Mouse (Mus musculus): ENCODE results near the gene Tmem51.

Gene Tmem51

GRCm38 (mm10) chr4:142081631-142082283 is 2.3 kb downstream of the Tmem51 start:
- DNase-seq (ENCODE audit: low spot score in 2 of 2): peak in 1 of 2 experiments; percentile 47

- peak; percentile 82 to 83 for DNase-seq (ENCODE audit: low spot score in 2 of 2)
Measured at GRCm38 (mm10) chr4:142080901-142081630, 3.0 kb downstream of the Tmem51 start.

- no peak for DNase-seq (ENCODE audit: low spot score in 2 of 2)
Measured at GRCm38 (mm10) chr4:142080487-142080767, 3.7 kb downstream of the Tmem51 start.

- DNase-seq (ENCODE audit: low spot score in 2 of 2): no peak
Measured at GRCm38 (mm10) chr4:142079629-142080486, 4.2 kb downstream of the Tmem51 start.

GRCm38 (mm10) chr4:142077572-142078271 is 6.4 kb downstream of the Tmem51 start:
- DNase-seq (ENCODE audit: low spot score in 2 of 2): peak; percentile 56 to 58

GRCm38 (mm10) chr4:142076883-142077282 is 7.2 kb downstream of the Tmem51 start:
- no peak for DNase-seq (ENCODE audit: low spot score in 2 of 2)

GRCm38 (mm10) chr4:142075931-142076330 is 8.2 kb downstream of the Tmem51 start:
- no peak for DNase-seq (ENCODE audit: low spot score in 2 of 2)

GRCm38 (mm10) chr4:142074060-142074732 is 9.9 kb downstream of the Tmem51 start:
- DNase-seq (ENCODE audit: low spot score in 2 of 2): no peak

- no peak for DNase-seq (ENCODE audit: low spot score in 2 of 2)
Measured at GRCm38 (mm10) chr4:142071243-142071991, 12.7 kb downstream of the Tmem51 start.

- no peak for DNase-seq (ENCODE audit: low spot score in 2 of 2)
Measured at GRCm38 (mm10) chr4:142070840-142071239, 13.3 kb downstream of the Tmem51 start.

- no peak for DNase-seq (ENCODE audit: low spot score in 2 of 2)
Measured at GRCm38 (mm10) chr4:142068899-142069812, 14.9 kb downstream of the Tmem51 start.

GRCm38 (mm10) chr4:142066576-142066975 is 17.5 kb downstream of the Tmem51 start:
- no peak for DNase-seq (ENCODE audit: low spot score in 2 of 2)

GRCm38 (mm10) chr4:142065835-142066234 is 18.3 kb downstream of the Tmem51 start:
- no peak for DNase-seq (ENCODE audit: low spot score in 2 of 2)

GRCm38 (mm10) chr4:142065270-142065669 is 18.8 kb downstream of the Tmem51 start:
- no peak for DNase-seq (ENCODE audit: low spot score in 2 of 2)

- DNase-seq (ENCODE audit: low spot score in 2 of 2): no peak
Measured at GRCm38 (mm10) chr4:142064582-142065228, 19.4 kb downstream of the Tmem51 start.

- no peak for DNase-seq (ENCODE audit: low spot score in 2 of 2)
Measured at GRCm38 (mm10) chr4:142063057-142063534, 21.0 kb downstream of the Tmem51 start.

- DNase-seq (ENCODE audit: low spot score in 2 of 2): no peak
Measured at GRCm38 (mm10) chr4:142061485-142062240, 22.4 kb downstream of the Tmem51 start.
